Mouse (Mus musculus) urinary bladder, postnatal 10 days (tissue): ENCODE data around the gene Adss.

Experiments used
- DNase-seq: peaks from one replicate; pipeline ENCODE4 v3.0.0; 2022; ENCODE audit warnings: low spot score

Adss gene

GRCm38 (mm10) chr1:177727883-177728525 lies 68.3 kb downstream of the Adss start:
- no peak for DNase-seq

- no peak for DNase-seq
Measured at GRCm38 (mm10) chr1:177726870-177727269, 69.4 kb downstream of the Adss start.

- DNase-seq: no peak
Measured at GRCm38 (mm10) chr1:177723786-177724185, 72.5 kb downstream of the Adss start.

- DNase-seq: no peak
Measured at GRCm38 (mm10) chr1:177719029-177719427, 77.3 kb downstream of the Adss start.

- no peak for DNase-seq
Measured at GRCm38 (mm10) chr1:177718340-177719028, 77.8 kb downstream of the Adss start.

GRCm38 (mm10) chr1:177717057-177717835 lies 79.1 kb downstream of the Adss start:
- DNase-seq: no peak

- DNase-seq: no peak
Measured at GRCm38 (mm10) chr1:177716448-177716847, 79.9 kb downstream of the Adss start.

- no peak for DNase-seq
Measured at GRCm38 (mm10) chr1:177714397-177715012, 81.8 kb downstream of the Adss start.

- DNase-seq: no peak
Measured at GRCm38 (mm10) chr1:177713635-177714396, 82.5 kb downstream of the Adss start.
